Mouse (Mus musculus) ES-E14 (cell line): ENCODE measurements around the gene Elfn1.

Source experiments
- CHD2 ChIP-seq: IDR thresholded peaks from 2 replicates; pipeline ENCODE4 v1.6.1; 2014; ENCODE audit warnings: mild to moderate bottlenecking, low read depth, low read length, inconsistent platforms
- HCFC1 ChIP-seq: IDR thresholded peaks from 2 replicates; pipeline ENCODE4 v1.6.1; 2012; ENCODE audit warnings: low read length, inconsistent platforms, borderline replicate concordance; ENCODE audit not compliant: insufficient read depth
- MAFK ChIP-seq: IDR thresholded peaks from 2 replicates; pipeline ENCODE4 v1.6.1; 2014; ENCODE audit warnings: mild to moderate bottlenecking, low read depth, low read length, inconsistent platforms; ENCODE audit not compliant: insufficient read depth
- ZNF384 ChIP-seq: IDR thresholded peaks from 2 replicates; pipeline ENCODE4 v1.6.1; 2012; ENCODE audit warnings: low read depth, low read length, inconsistent platforms

DNA sequence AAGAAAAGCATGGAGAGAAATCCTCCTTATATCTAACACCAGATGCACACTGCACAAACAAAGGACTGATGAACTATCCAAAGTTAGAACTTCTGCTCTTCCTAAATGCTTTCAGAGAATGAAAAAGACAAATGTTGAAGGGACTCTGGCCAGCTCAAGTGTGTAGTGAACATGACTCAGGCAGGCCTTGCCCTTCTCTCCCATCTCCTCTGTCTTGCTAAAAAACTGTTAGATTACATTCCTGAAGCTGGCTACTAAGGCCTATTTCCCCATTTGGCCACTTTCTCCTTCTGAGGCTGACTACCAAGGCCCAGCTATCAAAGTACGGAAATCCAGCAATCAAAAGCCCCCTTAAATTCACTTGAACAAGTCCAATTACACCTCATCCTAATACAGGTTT is 111.9 kb downstream of the Elfn1 start:
- TF ChIP-seq CHD2 (no peak), MAFK (no peak), ZNF384 (no peak), HCFC1 (no peak)
